Mouse (Mus musculus) heart, embryonic 12.5 days (tissue): Measurements from ENCODE around the gene Gale. TPM values are rescaled to one million over a fixed set of nuclear protein-coding genes. Genes with fewer than 3 reads are reported as not detected.
A peak's percentile ranks its signal among the peaks of the same experiment; 100 is the strongest.
"Not testable (repeated sequence)": the region's sequence is repeated elsewhere in the genome, so short reads cannot be mapped to it uniquely, and the experiment has no call there.

Source experiments
- ATAC-seq: fragments of 200-750 bp; cut with Nextera tagmentation; 2 replicates; pipeline ENCODE4 v1.8.0; 2017; ENCODE audit warnings: moderate TSS enrichment, moderate library complexity; ENCODE audit not compliant: insufficient number of reproducible peaks, low FRiP score
- H3K27ac ChIP-seq: fragments of 300-500 bp; sonication (generic); 2 replicates; pipeline ENCODE4 v1.5.1; 2016; ENCODE audit warnings: mild to moderate bottlenecking, moderate library complexity; ENCODE audit not compliant: poor library complexity, severe bottlenecking
- H3K27me3 ChIP-seq: fragments of 300-500 bp; sonication (generic); replicated peaks from 2 replicates; pipeline ENCODE4 v1.6.1; 2016; ENCODE audit warnings: mild to moderate bottlenecking, moderate library complexity
- H3K36me3 ChIP-seq: fragments of 300-500 bp; sonication (generic); 2 replicates; pipeline ENCODE4 v1.6.1; 2016; ENCODE audit warnings: mild to moderate bottlenecking, moderate library complexity
- H3K4me1 ChIP-seq: fragments of 300-500 bp; sonication (generic); replicated peaks from 2 replicates; pipeline ENCODE4 v1.6.1; 2016; ENCODE audit warnings: mild to moderate bottlenecking
- H3K4me2 ChIP-seq: fragments of 300-500 bp; sonication (generic); 2 replicates; pipeline ENCODE4 v1.6.1; 2016; ENCODE audit warnings: mild to moderate bottlenecking, moderate library complexity
- H3K4me3 ChIP-seq: fragments of 300-500 bp; sonication (generic); 2 replicates; pipeline ENCODE4 v1.5.1; 2016; ENCODE audit warnings: mild to moderate bottlenecking
- H3K9ac ChIP-seq: fragments of 300-500 bp; sonication (generic); 2 replicates; pipeline ENCODE4 v1.6.1; 2016; ENCODE audit warnings: mild to moderate bottlenecking, moderate library complexity
- H3K9me3 ChIP-seq: fragments of 300-500 bp; sonication (generic); replicated peaks from 2 replicates; pipeline ENCODE4 v1.6.1; 2016; ENCODE audit warnings: mild to moderate bottlenecking, moderate library complexity
- WGBS: fragments of 180-500 bp; shearing (Covaris S2); methylation state at CpG from one replicate; pipeline ENCODE4 v1.1.7; 2016; 5-methylcytosine and 5-hydroxymethylcytosine counted together
- polyA plus RNA-seq: library from polyadenylated mRNA; unstranded; fragments of >200 nt; fragmentation: Nextera tagmentation; extraction: Ambion mirVana; gene quantifications from 2 replicates; pipeline ENCODE4 v1.2.1, GENCODE M21; 2016

Gale gene
- polyA plus RNA-seq, 1 experiment from 2014 or later = 28.8 TPM

- no peaks in the 10 kb centered on the region for H3K9me3 ChIP-seq
- ATAC-seq = no peak
- H3K4me2 ChIP-seq = no peak overlapping the region
- WGBS = 94% methylated on average over 3 of the region's 3 CpGs
- no peaks in the 10 kb centered on the region for H3K27me3 ChIP-seq
- no peak overlapping the region for H3K4me3 ChIP-seq
- H3K4me1 ChIP-seq = peaks cover 14% of the 10 kb centered on the region
- no peak overlapping the region for H3K9ac ChIP-seq
- H3K36me3 ChIP-seq = peaks cover 38% of the 10 kb centered on the region; the same call in 1 of the 2 replicates
- H3K27ac ChIP-seq = no peak overlapping the region
These were observed 36.7 kb upstream of the Gale start for GRCm38 (mm10) chr4:135926861-135927260.

- Histone ChIP-seq H3K9me3 (no peaks in the 10 kb centered on the region), H3K4me3 (no peak overlapping the region), H3K4me2 (no peak overlapping the region), H3K4me1 (peaks cover 13% of the 10 kb centered on the region), H3K9ac (no peak overlapping the region), H3K27ac (no peak overlapping the region), H3K36me3 (peaks cover 44% of the 10 kb centered on the region), H3K27me3 (no peaks in the 10 kb centered on the region)
- WGBS = 88% methylated on average over 9 of the region's 9 CpGs
- no peak for ATAC-seq
These were observed 35.2 kb upstream of the Gale start for GRCm38 (mm10) chr4:135928376-135928775.

DNA sequence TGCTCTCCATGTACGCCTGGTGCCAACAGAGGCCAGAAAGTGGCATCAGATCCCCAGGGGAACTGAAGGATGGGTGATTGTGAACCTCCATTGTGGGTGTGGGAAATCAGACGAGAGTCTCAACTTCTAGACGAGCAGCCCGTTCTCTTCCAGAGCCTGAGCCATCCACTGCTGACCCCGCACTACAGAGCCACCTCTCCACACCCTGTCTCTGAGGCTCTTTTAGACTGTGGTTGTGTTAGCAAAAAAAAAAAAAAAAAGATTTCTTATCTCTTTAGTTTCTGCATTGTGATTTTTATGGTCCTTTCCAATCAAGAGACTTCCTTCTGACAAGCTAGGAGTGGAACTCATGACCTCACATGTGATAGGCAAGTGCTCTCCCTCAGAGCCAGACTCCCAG is 34.1 kb upstream of the Gale start:
- no peak for ATAC-seq
- H3K36me3 ChIP-seq = peaks cover 49% of the 10 kb centered on the region
- WGBS = 82% methylated on average over 5 of the region's 5 CpGs
- no peak overlapping the region for H3K4me3 ChIP-seq
- H3K4me2 ChIP-seq = no peak overlapping the region
- H3K4me1 ChIP-seq = peaks cover 13% of the 10 kb centered on the region
- H3K9me3 ChIP-seq = no peaks in the 10 kb centered on the region
- H3K9ac ChIP-seq = no peak overlapping the region
- no peaks in the 10 kb centered on the region for H3K27me3 ChIP-seq
- no peak overlapping the region for H3K27ac ChIP-seq

GRCm38 (mm10) chr4:135929828-135930227 is 33.7 kb upstream of the Gale start:
- ATAC-seq = no peak
- WGBS = 83% methylated on average over 9 of the region's 9 CpGs
- Histone ChIP-seq H3K4me2 (no peak overlapping the region), H3K36me3 (peaks cover 47% of the 10 kb centered on the region), H3K9ac (no peak overlapping the region), H3K4me1 (peaks cover 13% of the 10 kb centered on the region), H3K27ac (no peak overlapping the region), H3K27me3 (no peaks in the 10 kb centered on the region), H3K9me3 (no peaks in the 10 kb centered on the region), H3K4me3 (no peak overlapping the region)

GRCm38 (mm10) chr4:135930239-135930638 is 33.3 kb upstream of the Gale start:
- peaks cover 46% of the 10 kb centered on the region for H3K36me3 ChIP-seq
- WGBS = 87% methylated on average over 8 of the region's 8 CpGs
- no peaks in the 10 kb centered on the region for H3K27me3 ChIP-seq
- H3K4me1 ChIP-seq = peaks cover 13% of the 10 kb centered on the region
- no peak overlapping the region for H3K9ac ChIP-seq
- H3K9me3 ChIP-seq = no peaks in the 10 kb centered on the region
- H3K4me2 ChIP-seq = no peak overlapping the region
- no peak overlapping the region for H3K4me3 ChIP-seq
- no peak for ATAC-seq
- no peak overlapping the region for H3K27ac ChIP-seq

DNA sequence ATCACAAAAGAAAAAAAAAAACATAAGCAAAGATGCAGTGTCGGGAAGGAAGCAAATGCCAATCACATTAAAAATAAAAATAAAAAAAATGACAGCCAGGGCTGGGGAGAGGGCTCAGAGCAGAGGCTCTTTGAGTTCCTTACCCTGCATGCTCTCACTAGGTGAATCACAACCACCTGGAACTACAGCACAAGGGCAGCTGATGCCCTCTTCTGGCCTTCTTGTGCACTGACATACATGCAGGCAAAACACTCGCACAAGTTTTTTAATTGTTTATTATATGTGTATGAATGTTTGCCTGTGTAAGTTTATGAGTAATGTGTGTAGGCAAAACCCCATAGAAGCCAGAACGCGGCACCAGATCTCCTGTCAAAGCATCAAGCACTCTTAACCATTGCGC is 31.7 kb upstream of the Gale start:
- no peak overlapping the region for H3K27ac ChIP-seq
- H3K4me2 ChIP-seq = no peak overlapping the region
- H3K27me3 ChIP-seq = no peaks in the 10 kb centered on the region
- H3K4me1 ChIP-seq = peaks cover 14% of the 10 kb centered on the region
- peaks cover 41% of the 10 kb centered on the region for H3K36me3 ChIP-seq
- no peak for ATAC-seq
- H3K9ac ChIP-seq = no peak overlapping the region
- 64% methylated on average over 5 of the region's 5 CpGs for WGBS
- H3K4me3 ChIP-seq = no peak overlapping the region
- H3K9me3 ChIP-seq = no peaks in the 10 kb centered on the region

DNA sequence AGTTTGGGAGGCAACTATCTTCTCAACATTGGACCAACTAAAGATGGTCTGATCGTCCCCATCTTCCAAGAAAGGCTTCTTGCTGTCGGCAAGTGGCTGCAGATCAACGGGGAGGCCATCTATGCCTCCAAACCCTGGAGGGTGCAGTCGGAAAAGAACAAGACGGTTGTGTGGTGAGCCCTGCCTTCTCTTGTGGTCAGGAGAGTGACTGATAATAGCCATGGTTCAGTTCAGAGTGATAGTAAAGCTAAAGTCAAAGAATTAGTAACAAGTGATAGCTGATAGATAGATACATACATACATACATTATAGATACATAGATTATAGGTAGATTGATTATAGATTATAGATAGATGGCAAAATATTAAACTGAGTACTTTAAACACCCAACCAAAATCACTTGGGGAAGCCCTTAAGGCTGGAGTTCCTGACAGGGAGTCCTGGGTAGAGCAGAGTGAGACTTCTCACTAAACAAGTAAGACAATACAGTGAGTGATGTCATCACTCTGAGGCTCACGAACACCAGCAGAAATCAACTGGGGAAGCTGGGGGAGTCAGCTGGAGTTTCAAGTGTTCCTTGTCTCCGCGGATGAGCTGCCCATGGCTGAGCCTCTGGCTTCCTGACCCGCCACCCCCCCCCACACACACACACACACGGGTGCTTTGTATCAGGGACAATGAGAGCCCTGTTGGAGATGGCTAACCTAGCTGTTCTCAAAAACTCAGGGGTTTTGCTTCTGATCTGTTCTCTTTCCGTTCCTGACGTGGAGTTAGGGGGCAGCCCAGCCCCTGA is 28.6 kb upstream of the Gale start:
- 39% methylated on average over 12 of the region's 12 CpGs for WGBS
- peaks cover 19% of the 10 kb centered on the region for H3K4me1 ChIP-seq
- H3K36me3 ChIP-seq = peaks cover 46% of the 10 kb centered on the region
- H3K9ac ChIP-seq = 0 out of 2 replicates have a peak overlapping the region, but pooled peaks have one; percentile 28
- no peaks in the 10 kb centered on the region for H3K9me3 ChIP-seq
- no peak for ATAC-seq
- H3K27me3 ChIP-seq = no peaks in the 10 kb centered on the region
- H3K4me3 ChIP-seq = no peak overlapping the region
- peak overlapping the region; percentile 20; the same call in 1 of the 2 replicates for H3K4me2 ChIP-seq
- 0 out of 2 replicates have a peak overlapping the region, but pooled peaks have one; percentile 4 for H3K27ac ChIP-seq

GRCm38 (mm10) chr4:135935502-135935901 is 28.0 kb upstream of the Gale start:
- Histone ChIP-seq H3K36me3 (peaks cover 42% of the 10 kb centered on the region), H3K9ac (0 out of 2 replicates have a peak overlapping the region, but pooled peaks have one; percentile 28), H3K9me3 (no peaks in the 10 kb centered on the region), H3K4me2 (peak overlapping the region; percentile 20; the same call in 1 of the 2 replicates), H3K27me3 (no peaks in the 10 kb centered on the region), H3K4me1 (peaks cover 19% of the 10 kb centered on the region), H3K4me3 (no peak overlapping the region), H3K27ac (0 out of 2 replicates have a peak overlapping the region, but pooled peaks have one; percentile 4)
- WGBS = 55% methylated on average over 5 of the region's 5 CpGs
- no peak for ATAC-seq

DNA sequence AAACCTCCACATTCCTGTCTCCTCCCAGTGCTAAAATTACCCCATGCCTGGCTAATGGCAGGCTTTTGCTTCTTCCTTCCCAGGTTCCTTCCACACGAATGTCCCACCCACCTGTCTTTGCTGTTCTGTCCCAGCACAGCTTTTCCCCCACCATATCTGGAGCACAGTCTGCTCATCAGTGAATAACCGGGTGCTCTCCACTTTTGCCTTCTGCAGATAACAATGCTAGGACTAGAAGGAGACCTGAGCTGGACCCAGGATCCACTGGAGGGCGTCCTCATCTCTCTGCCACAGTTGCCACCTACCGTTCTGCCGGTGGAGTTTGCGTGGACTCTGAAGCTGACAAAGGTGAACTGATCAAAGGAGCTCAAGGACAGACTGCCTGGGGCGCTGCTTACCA is 24.7 kb upstream of the Gale start:
- no peak for ATAC-seq
- Histone ChIP-seq H3K4me1 (peaks cover 27% of the 10 kb centered on the region), H3K36me3 (peaks cover 24% of the 10 kb centered on the region), H3K9me3 (no peaks in the 10 kb centered on the region), H3K9ac (no peak overlapping the region), H3K4me3 (no peak overlapping the region), H3K27me3 (no peaks in the 10 kb centered on the region), H3K4me2 (no peak overlapping the region), H3K27ac (no peak overlapping the region)
- WGBS = 64% methylated on average over 7 of the region's 7 CpGs

- not testable (repeated sequence) for H3K4me2 ChIP-seq, H3K9me3 ChIP-seq, H3K27ac ChIP-seq, ATAC-seq, H3K9ac ChIP-seq, H3K27me3 ChIP-seq, H3K4me3 ChIP-seq
- WGBS = 79% methylated on average over 8 of the region's 8 CpGs
- Histone ChIP-seq H3K36me3 (peaks cover 23% of the 10 kb centered on the region), H3K4me1 (peaks cover 22% of the 10 kb centered on the region)
These were observed 22.5 kb upstream of the Gale start for GRCm38 (mm10) chr4:135941026-135941425.

GRCm38 (mm10) chr4:135942193-135942592 is 21.3 kb upstream of the Gale start:
- Histone ChIP-seq H3K36me3 (peaks cover 20% of the 10 kb centered on the region), H3K4me1 (peaks cover 16% of the 10 kb centered on the region), H3K9me3 (no peaks in the 10 kb centered on the region), H3K9ac (no peak overlapping the region), H3K27me3 (no peaks in the 10 kb centered on the region), H3K4me2 (no peak overlapping the region), H3K4me3 (no peak overlapping the region), H3K27ac (no peak overlapping the region)
- ATAC-seq = no peak
- WGBS = 44% methylated on average over 6 of the region's 6 CpGs
